Mouse (Mus musculus): Measurements from ENCODE around the gene Dnmt3l. TPM values are rescaled to one million over a fixed set of nuclear protein-coding genes. Genes with fewer than 3 reads are reported as not detected.

Gene Dnmt3l
- polyA plus RNA-seq, 1 experiment from 2014 or later, result not detected

GRCm38 (mm10) chr10:78067226-78067625 is 25.5 kb downstream of the Dnmt3l start:
- no peak overlapping the region for H3K4me2 ChIP-seq (ENCODE audit: low read length)
- H3K9me3 ChIP-seq (ENCODE audit: control insufficient read depth, low read length), result no peaks in the 10 kb centered on the region
- no peak overlapping the region for H3K4me3 ChIP-seq (replicated peaks; ENCODE audit: low read depth, low read length)
- no peaks in the 10 kb centered on the region for H3K36me3 ChIP-seq (ENCODE audit: control insufficient read depth, insufficient read depth, low read length)
- H3K4me1 ChIP-seq (ENCODE audit: control insufficient read depth, insufficient read depth, low read length), result 0 out of 2 replicates have a peak, but pooled peaks cover 7% of the 10 kb centered on the region
- ATAC-seq (ENCODE audit: low FRiP score, low TSS enrichment) (no peak), DNase-seq (peak; percentile 11)
- no peak overlapping the region for H3K9ac ChIP-seq (replicated peaks; ENCODE audit: low read length)
- WGBS, result 39% methylated on average over 4 of the region's 4 CpGs
- no peak overlapping the region for H3K27ac ChIP-seq (replicated peaks; ENCODE audit: low read depth, low read length)
- peaks cover 9% of the 10 kb centered on the region for H3K27me3 ChIP-seq (ENCODE audit: control insufficient read depth, insufficient read depth, low read length)

- 0 out of 2 replicates have a peak, but pooled peaks cover 7% of the 10 kb centered on the region for H3K4me1 ChIP-seq (ENCODE audit: control insufficient read depth, insufficient read depth, low read length)
- peak overlapping the region; percentile 99 for H3K4me2 ChIP-seq (ENCODE audit: low read length)
- no peaks in the 10 kb centered on the region for H3K9me3 ChIP-seq (ENCODE audit: control insufficient read depth, low read length)
- no peak overlapping the region for H3K27ac ChIP-seq (replicated peaks; ENCODE audit: low read depth, low read length)
- ATAC-seq (ENCODE audit: low FRiP score, low TSS enrichment) (no peak), DNase-seq (peak; percentile 4)
- WGBS, result 26% methylated on average over 11 of the region's 11 CpGs
- H3K27me3 ChIP-seq (ENCODE audit: control insufficient read depth, insufficient read depth, low read length), result peaks cover 9% of the 10 kb centered on the region
- peak overlapping the region; percentile 56; the same call in 1 of the 2 replicates for H3K9ac ChIP-seq (replicated peaks; ENCODE audit: low read length)
- no peaks in the 10 kb centered on the region for H3K36me3 ChIP-seq (ENCODE audit: control insufficient read depth, insufficient read depth, low read length)
- H3K4me3 ChIP-seq (replicated peaks; ENCODE audit: low read depth, low read length), result peak overlapping the region; percentile 53
Measured at GRCm38 (mm10) chr10:78068541-78068940, 26.8 kb downstream of the Dnmt3l start.

GRCm38 (mm10) chr10:78069101-78070011 is 27.6 kb downstream of the Dnmt3l start, which contains the start of gene Icosl:
Gene Icosl, plus strand, starts transcription at chr10:78069302.
- Histone ChIP-seq H3K9me3 (ENCODE audit: control insufficient read depth, low read length) (no peaks in the 10 kb centered on the region), H3K4me3 (replicated peaks; ENCODE audit: low read depth, low read length) (peak within 1 kb of the TSS; percentile 53), H3K4me1 (ENCODE audit: control insufficient read depth, insufficient read depth, low read length) (0 out of 2 replicates have a peak, but pooled peaks cover 7% of the 10 kb centered on the region), H3K4me2 (ENCODE audit: low read length) (peak within 1 kb of the TSS; percentile 99), H3K9ac (replicated peaks; ENCODE audit: low read length) (peak within 1 kb of the TSS; percentile 56), H3K27me3 (ENCODE audit: control insufficient read depth, insufficient read depth, low read length) (peaks cover 9% of the 10 kb centered on the region), H3K27ac (replicated peaks; ENCODE audit: low read depth, low read length) (no peak within 1 kb of the TSS), H3K36me3 (ENCODE audit: control insufficient read depth, insufficient read depth, low read length) (no peaks in the 10 kb centered on the region)
- DNase-seq (peak; percentile 76), ATAC-seq (ENCODE audit: low FRiP score, low TSS enrichment) (peak; percentile 81)
- under 1% methylated on average over 66 of the region's 66 CpGs for WGBS

DNA sequence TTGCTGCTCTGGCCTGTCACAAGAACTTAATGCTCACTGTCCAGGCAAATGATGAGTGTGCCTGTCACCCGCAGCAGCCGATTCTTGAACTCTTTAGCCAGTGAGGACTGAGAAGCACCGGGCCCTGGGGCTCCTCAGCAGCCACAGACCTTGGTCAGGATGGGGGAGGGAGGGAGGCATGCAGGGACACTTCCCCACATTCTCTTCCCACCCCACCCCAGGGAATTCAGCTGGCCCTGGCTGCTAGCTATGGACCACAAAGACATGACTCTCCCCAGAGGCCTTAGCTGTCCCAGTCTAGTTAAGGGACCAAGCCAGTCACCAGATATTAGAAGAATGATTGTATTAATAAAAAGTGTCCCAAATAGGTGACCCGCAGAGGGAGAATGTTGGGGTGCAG is 32.4 kb downstream of the Dnmt3l start:
- Histone ChIP-seq H3K4me3 (replicated peaks; ENCODE audit: low read depth, low read length) (no peak overlapping the region), H3K27me3 (ENCODE audit: control insufficient read depth, insufficient read depth, low read length) (0 out of 2 replicates have a peak, but pooled peaks cover under 1% of the 10 kb centered on the region), H3K9ac (replicated peaks; ENCODE audit: low read length) (no peak overlapping the region), H3K4me2 (ENCODE audit: low read length) (no peak overlapping the region), H3K9me3 (ENCODE audit: control insufficient read depth, low read length) (no peaks in the 10 kb centered on the region), H3K4me1 (ENCODE audit: control insufficient read depth, insufficient read depth, low read length) (0 out of 2 replicates have a peak, but pooled peaks cover 7% of the 10 kb centered on the region), H3K27ac (replicated peaks; ENCODE audit: low read depth, low read length) (no peak overlapping the region), H3K36me3 (ENCODE audit: control insufficient read depth, insufficient read depth, low read length) (no peaks in the 10 kb centered on the region)
- ATAC-seq (ENCODE audit: low FRiP score, low TSS enrichment) (no peak), DNase-seq (no peak)
- 84% methylated on average over 4 of the region's 4 CpGs for WGBS

DNA sequence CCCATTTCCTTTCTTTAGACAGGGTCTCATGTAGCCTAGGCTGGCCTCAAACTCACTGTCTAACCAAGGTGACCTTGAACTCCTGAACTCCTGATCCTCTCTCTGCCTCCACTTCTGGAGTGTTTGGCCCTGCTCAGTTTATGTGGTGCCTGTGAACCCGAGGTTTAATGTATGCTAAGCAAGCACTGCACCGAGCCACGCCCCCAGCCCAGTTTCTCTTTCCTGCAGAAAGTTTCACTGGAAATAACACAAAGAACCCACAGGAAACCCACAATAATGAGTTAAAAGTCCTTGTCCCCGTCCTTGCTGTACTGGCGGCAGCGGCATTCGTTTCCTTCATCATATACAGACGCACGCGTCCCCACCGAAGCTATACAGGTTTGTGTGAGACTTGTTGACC is 33.2 kb downstream of the Dnmt3l start:
- Histone ChIP-seq H3K9me3 (ENCODE audit: control insufficient read depth, low read length) (no peaks in the 10 kb centered on the region), H3K4me1 (ENCODE audit: control insufficient read depth, insufficient read depth, low read length) (no peaks in the 10 kb centered on the region), H3K4me2 (ENCODE audit: low read length) (no peak overlapping the region), H3K9ac (replicated peaks; ENCODE audit: low read length) (no peak overlapping the region), H3K4me3 (replicated peaks; ENCODE audit: low read depth, low read length) (no peak overlapping the region), H3K27me3 (ENCODE audit: control insufficient read depth, insufficient read depth, low read length) (no peaks in the 10 kb centered on the region), H3K27ac (replicated peaks; ENCODE audit: low read depth, low read length) (no peak overlapping the region), H3K36me3 (ENCODE audit: control insufficient read depth, insufficient read depth, low read length) (no peaks in the 10 kb centered on the region)
- DNase-seq (no peak), ATAC-seq (ENCODE audit: low FRiP score, low TSS enrichment) (no peak)
- 92% methylated on average over 11 of the region's 11 CpGs for WGBS

- no peaks in the 10 kb centered on the region for H3K27me3 ChIP-seq (ENCODE audit: control insufficient read depth, insufficient read depth, low read length)
- no peaks in the 10 kb centered on the region for H3K4me1 ChIP-seq (ENCODE audit: control insufficient read depth, insufficient read depth, low read length)
- DNase-seq (no peak), ATAC-seq (ENCODE audit: low FRiP score, low TSS enrichment) (no peak)
- no peak overlapping the region for H3K4me3 ChIP-seq (replicated peaks; ENCODE audit: low read depth, low read length)
- 81% methylated on average over 9 of the region's 9 CpGs for WGBS
- H3K27ac ChIP-seq (replicated peaks; ENCODE audit: low read depth, low read length), result no peak overlapping the region
- no peaks in the 10 kb centered on the region for H3K9me3 ChIP-seq (ENCODE audit: control insufficient read depth, low read length)
- no peaks in the 10 kb centered on the region for H3K36me3 ChIP-seq (ENCODE audit: control insufficient read depth, insufficient read depth, low read length)
- H3K9ac ChIP-seq (replicated peaks; ENCODE audit: low read length), result no peak overlapping the region
- no peak overlapping the region for H3K4me2 ChIP-seq (ENCODE audit: low read length)
Measured at GRCm38 (mm10) chr10:78077862-78078261, 36.1 kb downstream of the Dnmt3l start.

DNA sequence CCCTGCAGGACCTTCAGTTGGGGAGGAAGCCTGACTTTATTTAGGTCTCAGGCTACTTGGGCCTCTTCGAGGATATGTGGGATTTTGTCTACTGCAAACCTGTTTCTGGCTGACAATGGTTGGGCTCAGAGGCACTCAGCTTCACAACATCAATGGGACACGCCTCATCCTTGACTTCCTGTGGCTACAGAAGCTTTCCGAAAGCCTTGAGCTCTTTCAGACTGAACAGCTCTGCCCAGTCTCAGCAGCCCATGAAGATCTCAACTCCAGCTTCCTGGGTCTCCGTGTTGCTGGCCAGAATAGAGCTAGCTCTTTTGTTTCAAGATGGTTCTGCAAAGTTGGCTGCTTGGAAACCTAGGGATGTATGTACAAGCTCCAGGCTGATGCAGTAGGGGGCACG is 36.5 kb downstream of the Dnmt3l start:
- Histone ChIP-seq H3K27me3 (ENCODE audit: control insufficient read depth, insufficient read depth, low read length) (no peaks in the 10 kb centered on the region), H3K9me3 (ENCODE audit: control insufficient read depth, low read length) (no peaks in the 10 kb centered on the region), H3K4me3 (replicated peaks; ENCODE audit: low read depth, low read length) (no peak overlapping the region), H3K36me3 (ENCODE audit: control insufficient read depth, insufficient read depth, low read length) (no peaks in the 10 kb centered on the region), H3K4me1 (ENCODE audit: control insufficient read depth, insufficient read depth, low read length) (no peaks in the 10 kb centered on the region), H3K27ac (replicated peaks; ENCODE audit: low read depth, low read length) (no peak overlapping the region), H3K9ac (replicated peaks; ENCODE audit: low read length) (no peak overlapping the region), H3K4me2 (ENCODE audit: low read length) (no peak overlapping the region)
- DNase-seq, result no peak
- 85% methylated on average over 5 of the region's 5 CpGs for WGBS
- ATAC-seq (ENCODE audit: low FRiP score, low TSS enrichment), result no peak

- Histone ChIP-seq H3K27me3 (ENCODE audit: control insufficient read depth, insufficient read depth, low read length) (no peaks in the 10 kb centered on the region), H3K27ac (replicated peaks; ENCODE audit: low read depth, low read length) (no peak overlapping the region), H3K4me1 (ENCODE audit: control insufficient read depth, insufficient read depth, low read length) (no peaks in the 10 kb centered on the region), H3K4me2 (ENCODE audit: low read length) (no peak overlapping the region), H3K36me3 (ENCODE audit: control insufficient read depth, insufficient read depth, low read length) (no peaks in the 10 kb centered on the region), H3K9ac (replicated peaks; ENCODE audit: low read length) (no peak overlapping the region), H3K9me3 (ENCODE audit: control insufficient read depth, low read length) (no peaks in the 10 kb centered on the region), H3K4me3 (replicated peaks; ENCODE audit: low read depth, low read length) (no peak overlapping the region)
- DNase-seq (no peak), ATAC-seq (ENCODE audit: low FRiP score, low TSS enrichment) (no peak)
- 80% methylated on average over 4 of the region's 4 CpGs for WGBS
Measured at GRCm38 (mm10) chr10:78079955-78080591, 38.3 kb downstream of the Dnmt3l start.

Data from midbrain, embryonic 14.5 days (tissue).